Mouse (Mus musculus) 3134 (cell line): ENCODE measurements around the gene Ptgdr.
"Not testable (repeated sequence)": the region's sequence is repeated elsewhere in the genome, so short reads cannot be mapped to it uniquely, and the experiment has no call there.

ENCODE experiments used
- DNase-seq: peaks from one replicate; pipeline ENCODE4 v3.0.0-alpha.2; 2011; ENCODE audit warnings: low spot score; ENCODE audit not compliant: insufficient read length; ENCODE audit errors: extremely low read depth

Gene Ptgdr

GRCm38 (mm10) chr14:44858868-44859613, at the start of gene Ptgdr:
Ptgdr (minus strand) TSS chr14:44859375.
- no peak for DNase-seq

GRCm38 (mm10) chr14:44907774-44908173, 48.6 kb upstream of the Ptgdr start:
- no peak for DNase-seq

GRCm38 (mm10) chr14:44904199-44904598, 45.0 kb upstream of the Ptgdr start:
- DNase-seq = no peak

DNA sequence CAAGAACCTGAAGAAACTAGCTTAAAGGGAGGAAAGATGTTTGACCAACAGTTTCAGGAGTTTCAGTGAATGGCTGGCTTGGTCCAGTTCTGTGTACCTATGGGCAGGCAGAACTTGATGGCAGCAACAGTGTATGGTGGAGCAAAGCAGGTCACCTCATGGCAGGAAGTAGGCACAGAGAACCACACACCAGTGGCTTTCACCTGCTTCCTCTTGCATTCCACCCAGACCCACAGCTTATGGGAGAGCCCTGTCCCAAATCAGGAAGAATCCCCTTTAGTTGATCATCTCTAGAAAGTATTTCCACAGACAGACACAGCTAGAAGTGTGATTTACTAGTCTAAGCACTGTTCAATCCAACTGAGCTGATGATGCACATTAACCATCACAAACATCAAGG, 42.6 kb upstream of the Ptgdr start:
- DNase-seq = not testable (repeated sequence)

GRCm38 (mm10) chr14:44891387-44892132, 32.4 kb upstream of the Ptgdr start:
- no peak for DNase-seq

GRCm38 (mm10) chr14:44869686-44870085, 10.5 kb upstream of the Ptgdr start:
- no peak for DNase-seq

DNA sequence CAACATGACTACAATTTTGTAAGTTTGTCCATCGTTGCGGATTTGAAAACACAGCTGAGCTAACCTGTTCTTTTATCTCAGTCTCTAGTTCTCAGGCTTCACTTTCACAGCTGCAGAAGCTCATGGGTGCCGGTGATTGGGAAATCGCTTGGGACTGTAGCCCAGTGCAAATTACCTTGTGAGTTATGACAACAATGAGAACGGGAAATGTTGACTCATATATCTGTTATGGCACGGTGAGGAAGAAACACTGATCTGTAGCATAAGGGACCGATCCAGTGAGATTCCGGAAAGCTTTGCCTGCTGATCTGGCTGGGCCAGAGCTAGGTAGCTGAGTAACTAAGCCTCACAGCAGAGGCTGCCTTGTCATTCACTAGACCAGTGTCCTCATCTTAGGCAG, 6.5 kb upstream of the Ptgdr start:
- DNase-seq = no peak

- DNase-seq = no peak
Measured at GRCm38 (mm10) chr14:44863086-44863485, 3.9 kb upstream of the Ptgdr start.

- DNase-seq = no peak
Measured at GRCm38 (mm10) chr14:44861161-44861560, 2.0 kb upstream of the Ptgdr start.

- DNase-seq = no peak
Measured at GRCm38 (mm10) chr14:44858372-44858771, 803 bp downstream of the Ptgdr start.

DNA sequence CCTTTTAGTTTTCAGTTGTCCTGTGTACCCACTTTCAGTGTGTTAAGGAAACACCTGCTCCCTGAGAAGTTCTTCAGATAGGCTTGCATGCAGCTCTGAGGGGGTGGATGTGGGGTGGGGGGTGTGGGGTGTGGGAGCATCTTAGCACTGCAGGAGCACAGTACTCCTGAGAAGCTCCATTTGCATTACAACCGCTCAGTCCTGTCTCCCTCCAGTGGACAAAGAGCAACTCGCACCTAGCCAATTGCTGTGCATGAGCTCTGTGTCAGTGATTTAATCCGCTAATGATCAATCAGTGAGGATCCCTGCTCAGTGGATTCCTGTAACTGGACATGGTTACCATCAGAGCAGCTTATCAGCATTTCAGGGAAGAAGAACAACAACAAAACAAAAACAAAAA, 8.5 kb downstream of the Ptgdr start:
- DNase-seq = not testable (repeated sequence)

DNA sequence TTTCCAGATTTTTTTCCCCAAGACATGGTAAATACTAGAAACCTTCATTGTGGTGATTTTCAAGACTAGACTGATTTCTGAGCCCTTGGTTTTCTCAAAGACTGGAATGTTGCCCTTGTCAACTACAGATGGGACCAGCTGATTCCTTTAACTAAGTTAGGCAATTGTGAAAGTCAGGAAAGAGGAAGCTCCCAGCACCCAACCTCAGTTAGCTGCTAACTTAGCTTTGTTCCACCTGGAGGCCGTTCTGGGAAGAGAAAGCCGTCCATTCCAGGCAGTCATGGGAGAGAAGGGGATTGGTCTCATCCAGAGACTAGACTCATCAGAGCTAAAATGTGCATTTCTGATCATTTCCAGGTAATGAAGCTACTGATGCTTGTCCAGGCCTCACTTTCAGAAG, 11.4 kb downstream of the Ptgdr start:
- DNase-seq = no peak

- no peak for DNase-seq
Measured at GRCm38 (mm10) chr14:44846558-44847263, 12.5 kb downstream of the Ptgdr start.

DNA sequence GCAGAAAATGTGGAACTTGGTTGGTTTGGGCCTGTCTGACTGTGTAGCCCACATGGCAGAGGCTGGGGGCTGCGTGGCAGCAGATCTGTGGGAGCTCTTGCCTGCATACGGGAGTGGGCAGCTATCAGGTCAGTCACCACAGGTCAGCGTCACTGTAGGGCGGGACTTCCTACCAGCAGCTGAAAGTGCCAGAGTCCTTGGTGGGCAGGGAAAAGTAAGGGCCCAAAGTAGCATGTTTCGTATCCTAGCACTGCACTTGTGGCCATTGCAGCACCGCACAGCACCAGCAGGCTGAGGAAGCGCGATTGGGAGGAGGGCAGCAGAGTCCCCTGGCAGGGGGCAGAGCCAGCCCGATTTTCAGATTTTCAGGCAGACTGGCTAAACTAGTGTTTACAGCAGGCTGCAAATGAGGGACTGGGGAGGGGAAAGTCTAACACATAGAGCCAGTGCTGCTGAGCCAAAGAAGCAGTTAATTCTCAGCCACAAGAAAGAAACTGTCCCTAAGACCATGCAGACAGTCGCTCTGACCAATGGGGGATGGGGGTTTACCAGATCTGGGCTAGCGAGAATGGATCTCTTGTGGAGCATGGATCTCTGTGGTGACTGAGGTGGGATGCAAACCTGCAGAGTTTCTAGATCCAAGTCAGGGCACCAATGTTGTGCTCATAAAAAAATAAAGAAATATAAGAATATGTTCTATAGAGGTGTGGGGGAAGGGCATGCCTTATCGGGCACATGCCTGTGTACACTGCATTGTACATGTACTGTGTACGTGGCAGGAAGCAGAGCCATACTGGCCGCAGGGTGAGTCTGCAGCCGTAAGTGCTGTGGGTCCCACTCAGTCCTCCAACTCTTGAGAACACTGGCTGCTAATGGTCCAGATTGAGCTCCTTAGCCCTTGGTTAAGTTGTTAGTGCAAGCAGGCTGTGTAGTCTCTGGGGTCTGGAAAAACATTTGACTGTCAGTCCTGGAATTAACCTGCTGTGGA, 15.1 kb downstream of the Ptgdr start:
- no peak for DNase-seq

GRCm38 (mm10) chr14:44838685-44839084, 20.5 kb downstream of the Ptgdr start:
- DNase-seq = no peak

DNA sequence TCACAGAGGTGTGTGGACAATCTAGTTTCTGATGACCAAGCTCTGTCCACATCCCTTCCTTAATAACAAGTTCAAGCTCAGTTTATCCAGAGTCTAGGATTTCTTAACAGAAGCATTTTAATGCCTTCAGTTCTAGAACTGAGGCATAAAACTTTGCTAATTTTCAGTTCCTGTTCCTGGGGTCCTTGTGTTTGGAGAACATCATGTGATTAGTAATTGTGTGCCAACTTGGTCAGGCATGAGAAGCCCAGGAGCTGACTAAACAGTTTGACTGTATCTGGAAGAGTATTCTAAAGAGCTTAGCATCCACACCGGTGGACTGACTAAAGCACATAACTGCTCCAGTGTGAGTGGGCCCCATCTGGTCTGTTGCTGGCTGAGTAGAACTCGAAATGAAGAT, 24.0 kb downstream of the Ptgdr start:
- no peak for DNase-seq

GRCm38 (mm10) chr14:44834134-44834533, 25.0 kb downstream of the Ptgdr start:
- not testable (repeated sequence) for DNase-seq

DNA sequence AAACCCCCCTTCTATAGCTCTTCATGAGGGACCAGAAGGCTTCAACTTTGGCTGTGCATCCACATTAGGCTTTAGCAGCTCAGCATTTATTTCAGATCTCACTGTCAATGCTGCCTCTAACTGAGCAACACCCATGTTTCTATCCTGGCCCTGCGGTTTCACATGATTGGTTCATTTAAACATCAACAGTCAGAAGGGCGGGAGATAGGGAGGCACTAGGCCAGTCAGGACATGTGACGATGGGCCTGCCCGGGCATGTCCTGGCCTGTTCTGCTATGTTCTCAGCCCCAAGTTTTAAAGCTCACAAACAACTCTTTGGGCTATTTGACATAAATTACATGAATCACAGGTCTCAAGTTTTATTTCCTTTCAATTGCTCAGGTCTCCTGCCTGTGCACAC, 26.1 kb downstream of the Ptgdr start:
- not testable (repeated sequence) for DNase-seq

DNA sequence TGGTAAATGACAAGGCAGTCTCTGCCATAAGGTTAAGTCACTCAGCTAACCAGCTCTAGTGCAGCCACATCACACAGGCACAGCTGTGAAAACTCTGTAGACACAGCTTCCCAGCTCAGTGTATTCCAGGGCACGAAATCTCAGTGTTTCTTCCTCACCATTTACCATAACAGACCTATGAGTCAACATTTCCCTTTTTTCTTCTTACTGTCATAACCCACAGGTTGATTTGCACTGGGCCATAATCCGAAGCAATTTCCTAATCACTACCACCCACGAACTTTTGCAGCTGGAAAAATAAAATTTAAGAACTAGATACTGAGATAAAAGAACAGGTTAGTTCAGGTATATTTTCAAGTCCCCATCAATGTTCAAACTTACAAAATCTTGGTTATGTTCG, 31.4 kb downstream of the Ptgdr start:
- no peak for DNase-seq
